Mouse (Mus musculus): ENCODE results near the gene Cdc26.

DNA sequence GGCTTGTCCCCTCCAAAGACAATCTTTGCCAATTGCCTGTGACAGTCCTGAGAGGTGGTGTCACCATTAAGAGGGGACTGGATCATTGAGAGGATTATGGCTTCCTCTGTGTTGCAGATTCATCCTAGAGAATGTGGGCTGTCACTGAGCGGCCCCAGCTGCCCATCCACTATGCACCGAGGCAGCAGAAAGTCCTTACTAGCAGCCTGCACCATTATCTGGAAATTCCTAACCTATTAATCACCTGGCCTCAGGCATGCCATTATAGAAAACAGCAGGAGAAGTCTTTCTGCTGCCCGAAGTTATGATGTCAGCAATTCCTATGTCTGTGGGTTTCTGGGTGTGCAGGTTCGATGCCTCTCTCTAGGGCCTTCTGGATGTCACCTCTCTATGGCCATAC is 32.5 kb upstream of the Cdc26 start:
- no peak for TF ChIP-seq EP300 (optimal IDR thresholded peaks at IDR 0.05)
- no peak for TF ChIP-seq CTCF (IDR thresholded peaks at IDR 0.05; ENCODE audit: low read depth)
